Mouse (Mus musculus) MEL (cell line): ENCODE results near the gene Slc9b2. TPM values are rescaled to one million over a fixed set of nuclear protein-coding genes. Genes with fewer than 3 reads are reported as not detected.

Experiments
- DNase-seq: peaks from one replicate; pipeline ENCODE4 v3.0.0; 2011; ENCODE audit warnings: low read depth, low spot score
- H3K27ac ChIP-seq: 2 replicates; pipeline ENCODE4 v1.5.1; 2012; ENCODE audit warnings: low read depth, mild to moderate bottlenecking, control low read depth, low read length, moderate library complexity; ENCODE audit not compliant: control insufficient read depth
- H3K27me3 ChIP-seq, 2 experiments: fragments of 150-350 bp in 1 of 2; sonication (generic) in 1 of 2; 2 replicates each; pipeline ENCODE4 v1.6.1; 2012; ENCODE audit warnings: low read length in 2 of 2, mild to moderate bottlenecking in 2 of 2, improper control_type of control experiment in 1 of 2, moderate library complexity in 1 of 2; ENCODE audit not compliant: insufficient read depth in 2 of 2, control insufficient read depth in 1 of 2
- H3K36me3 ChIP-seq, 2 experiments: 2 replicates each; pipeline ENCODE4 v1.6.1; 2012 to 2014; ENCODE audit warnings: low read length in 2 of 2, improper control_type of control experiment in 1 of 2, inconsistent platforms in 1 of 2, mild to moderate bottlenecking in 1 of 2; ENCODE audit not compliant: insufficient read depth in 2 of 2, control insufficient read depth in 1 of 2
- H3K4me1 ChIP-seq, 2 experiments: fragments of 150-350 bp in 1 of 2; sonication (generic) in 1 of 2; 2 replicates each; pipeline ENCODE4 v1.6.1; 2012; ENCODE audit warnings: low read length in 2 of 2, improper control_type of control experiment in 1 of 2, mild to moderate bottlenecking in 1 of 2; ENCODE audit not compliant: insufficient read depth in 2 of 2, control insufficient read depth in 1 of 2
- H3K4me3 ChIP-seq, 2 experiments: fragments of 150-350 bp in 1 of 2; sonication (generic) in 1 of 2; 2 replicates each; pipeline ENCODE4 v1.5.1; 2012; ENCODE audit warnings: low read depth in 2 of 2, low read length in 2 of 2, mild to moderate bottlenecking in 2 of 2, moderate library complexity in 2 of 2, control low read depth in 1 of 2, improper control_type of control experiment in 1 of 2; ENCODE audit not compliant: control insufficient read depth in 1 of 2, insufficient read depth in 1 of 2
- H3K79me2 ChIP-seq: 2 replicates; pipeline ENCODE4 v1.6.1; 2012; ENCODE audit warnings: mild to moderate bottlenecking, low read length, moderate library complexity; ENCODE audit not compliant: control insufficient read depth, poor library complexity, insufficient read depth
- H3K9ac ChIP-seq: 2 replicates; pipeline ENCODE4 v1.6.1; 2012; ENCODE audit warnings: low read depth, mild to moderate bottlenecking, control low read depth, low read length, moderate library complexity; ENCODE audit not compliant: control insufficient read depth, poor library complexity, severe bottlenecking
- H3K9me3 ChIP-seq: fragments of 150-350 bp; sonication (generic); replicated peaks from 2 replicates; pipeline ENCODE4 v1.6.1; 2012; ENCODE audit warnings: mild to moderate bottlenecking, low read length, improper control_type of control experiment, moderate library complexity; ENCODE audit not compliant: insufficient read depth
- BHLHE40 ChIP-seq: IDR thresholded peaks from 2 replicates; pipeline ENCODE4 v1.6.1; 2012; ENCODE audit warnings: low read depth, mild to moderate bottlenecking, inconsistent platforms, low read length, improper control_type of control experiment, borderline replicate concordance
- CTCF ChIP-seq, 3 experiments: IDR thresholded peaks in 2 of 3; conservative IDR thresholded peaks in 1 of 3; 2 replicates each; pipeline ENCODE4 v1.5.1; 2011 to 2012; ENCODE audit warnings: low read length in 3 of 3, low read depth in 2 of 3, mild to moderate bottlenecking in 2 of 3, improper control_type of control experiment in 1 of 3, inconsistent platforms in 1 of 3, mixed read lengths in 1 of 3, moderate library complexity in 1 of 3; ENCODE audit not compliant: control insufficient read depth in 1 of 3, insufficient read depth in 1 of 3, poor library complexity in 1 of 3, severe bottlenecking in 1 of 3
- ETS1 ChIP-seq: IDR thresholded peaks from 2 replicates; pipeline ENCODE4 v1.6.1; 2012; ENCODE audit warnings: low read depth, mild to moderate bottlenecking, inconsistent platforms, low read length, improper control_type of control experiment, moderate library complexity
- GABPA ChIP-seq: IDR thresholded peaks from 2 replicates; pipeline ENCODE4 v1.6.1; 2012; ENCODE audit warnings: low read depth, mild to moderate bottlenecking, inconsistent platforms, low read length, improper control_type of control experiment, moderate library complexity
- JUND ChIP-seq: IDR thresholded peaks from 2 replicates; pipeline ENCODE4 v1.6.1; 2011; ENCODE audit warnings: low read depth, mild to moderate bottlenecking, improper control_type of control experiment, low read length
- MAFK ChIP-seq: IDR thresholded peaks from 2 replicates; pipeline ENCODE4 v1.6.1; 2011; ENCODE audit warnings: low read depth, mild to moderate bottlenecking, low read length, improper control_type of control experiment, borderline replicate concordance
- MAX ChIP-seq: IDR thresholded peaks from 2 replicates; pipeline ENCODE4 v1.6.1; 2011; ENCODE audit warnings: low read length, improper control_type of control experiment
- MEF2A ChIP-seq: IDR thresholded peaks from 2 replicates; pipeline ENCODE4 v1.6.1; 2014; ENCODE audit warnings: low read depth, mild to moderate bottlenecking, inconsistent platforms, low read length, improper control_type of control experiment; ENCODE audit not compliant: poor library complexity, insufficient replicate concordance, severe bottlenecking; ENCODE audit errors: extremely low read depth
- MXI1 ChIP-seq: IDR thresholded peaks from 2 replicates; pipeline ENCODE4 v1.6.1; 2011; ENCODE audit warnings: mild to moderate bottlenecking, low read depth, low read length, improper control_type of control experiment
- NELFE ChIP-seq: IDR thresholded peaks from 2 replicates; pipeline ENCODE4 v1.6.1; 2011; ENCODE audit warnings: low read depth, low read length, improper control_type of control experiment
- NRF1 ChIP-seq: IDR thresholded peaks from 2 replicates; pipeline ENCODE4 v1.6.1; 2014; ENCODE audit warnings: low read depth, mild to moderate bottlenecking, inconsistent platforms, low read length, improper control_type of control experiment, moderate library complexity; ENCODE audit not compliant: poor library complexity, insufficient read depth, severe bottlenecking
- RCOR1 ChIP-seq: IDR thresholded peaks from 2 replicates; pipeline ENCODE4 v1.6.1; 2012; ENCODE audit warnings: low read depth, mild to moderate bottlenecking, inconsistent platforms, low read length, improper control_type of control experiment
- TAL1 ChIP-seq: IDR thresholded peaks from 2 replicates; pipeline ENCODE4 v1.6.1; 2012; ENCODE audit warnings: mild to moderate bottlenecking, inconsistent platforms, low read length, moderate library complexity, mixed read lengths
- TBP ChIP-seq: IDR thresholded peaks from 2 replicates; pipeline ENCODE4 v1.8.0; 2011; ENCODE audit warnings: low read depth, low read length, improper control_type of control experiment
- UBTF ChIP-seq: IDR thresholded peaks from 2 replicates; pipeline ENCODE4 v1.6.1; 2012; ENCODE audit warnings: low read depth, mild to moderate bottlenecking, inconsistent platforms, low read length, improper control_type of control experiment, moderate library complexity, borderline replicate concordance; ENCODE audit not compliant: insufficient read depth
- ZC3H11A ChIP-seq: IDR thresholded peaks from 2 replicates; pipeline ENCODE4 v1.6.1; 2012; ENCODE audit warnings: low read depth, mild to moderate bottlenecking, inconsistent platforms, low read length, improper control_type of control experiment
- ZKSCAN1 ChIP-seq: IDR thresholded peaks from 2 replicates; pipeline ENCODE4 v1.6.1; 2012; ENCODE audit warnings: low read depth, mild to moderate bottlenecking, inconsistent platforms, low read length, improper control_type of control experiment, moderate library complexity
- polyA plus RNA-seq, 2 experiments: library from polyadenylated mRNA; stranded (reverse) in 1 of 2; unstranded in 1 of 2; fragments of >175 nt in 1 of 2; fragments of >200 nt in 1 of 2; gene quantifications; 2 replicates each; pipeline versions ENCODE4 v1.2.1 to v1.2.4; 2012; ENCODE audit warnings: low replicate concordance in 2 of 2, low read depth in 1 of 2; ENCODE audit not compliant: insufficient read length in 2 of 2, insufficient read depth in 1 of 2, missing spikeins in 1 of 2
- total RNA-seq: library from RNA; depleted of rRNA; stranded (reverse); fragments of 300-350 nt; gene quantifications from 2 replicates; pipeline ENCODE4 v1.2.3, GENCODE M21; 2012

Slc9b2 gene
- total and polyA plus RNA-seq, 3 experiments: 1.0 to 1.3 TPM; not detected in 1

DNA sequence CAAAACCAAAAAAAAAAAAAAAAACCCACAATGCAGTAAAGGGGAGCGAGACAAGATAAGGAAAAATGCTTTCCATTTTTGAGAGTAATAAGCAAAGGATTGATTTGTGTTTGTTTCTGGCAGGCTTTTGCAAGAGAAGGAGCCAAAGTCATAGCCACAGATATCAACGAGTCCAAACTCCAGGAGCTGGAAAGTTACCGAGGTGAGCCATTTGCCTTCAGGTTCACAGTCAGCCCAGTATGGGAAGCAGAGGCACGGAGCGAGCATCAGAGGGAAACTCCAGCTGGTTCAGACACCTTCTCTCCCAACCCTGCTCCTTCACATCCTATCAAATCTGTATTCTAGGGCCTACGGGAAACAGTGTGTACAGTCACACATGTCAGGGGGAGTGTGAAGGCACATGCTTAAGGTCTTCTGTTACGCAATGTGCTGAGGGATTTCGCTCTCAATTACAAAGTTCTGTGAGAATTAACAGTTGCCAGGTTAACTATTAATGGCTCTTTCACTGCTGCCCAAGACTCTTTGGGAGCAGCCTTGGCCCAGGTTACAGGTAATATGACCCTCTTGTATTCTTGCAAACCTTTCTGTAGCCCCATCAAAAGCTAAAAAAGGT, 19.3 kb upstream of the Slc9b2 start:
- H3K4me1 ChIP-seq: no peaks in the 10 kb centered on the region
- TF ChIP-seq MAFK (no peak), NELFE (no peak), TBP (no peak), RCOR1 (no peak), NRF1 (no peak), MAX (no peak), TAL1 (no peak), UBTF (no peak), MXI1 (no peak), GABPA (no peak), JUND (no peak), BHLHE40 (no peak), ZC3H11A (no peak), MEF2A (no peak)
- H3K9ac ChIP-seq: no peak overlapping the region
- no peaks in the 10 kb centered on the region for H3K27me3 ChIP-seq
- DNase-seq: no peak
- H3K27ac ChIP-seq: no peak overlapping the region
- no peak overlapping the region for H3K4me3 ChIP-seq
- no peaks in the 10 kb centered on the region for H3K79me2 ChIP-seq
- no peaks in the 10 kb centered on the region for H3K36me3 ChIP-seq
- no peaks in the 10 kb centered on the region for H3K9me3 ChIP-seq

DNA sequence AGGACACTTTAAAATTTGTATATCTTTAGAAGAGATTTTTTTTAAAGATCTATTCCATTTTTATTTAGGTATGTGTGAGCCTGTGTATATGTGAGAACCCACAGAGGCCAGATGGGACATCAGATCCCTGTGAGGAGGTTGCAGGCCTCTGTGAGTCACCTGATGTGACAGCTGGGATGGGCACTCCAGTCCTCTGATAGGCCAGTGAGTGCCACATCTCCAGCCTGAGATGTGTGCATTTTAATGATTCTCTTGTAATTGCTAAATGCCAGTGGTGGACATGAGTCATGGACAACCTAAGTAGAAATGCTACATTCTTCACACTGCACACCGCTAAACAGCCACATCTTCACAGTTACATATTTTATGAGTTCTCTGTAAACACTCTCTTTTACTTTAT, 18.4 kb upstream of the Slc9b2 start:
- DNase-seq: no peak
- no peaks in the 10 kb centered on the region for H3K36me3 ChIP-seq
- H3K79me2 ChIP-seq: no peaks in the 10 kb centered on the region
- no peaks in the 10 kb centered on the region for H3K27me3 ChIP-seq
- no peak overlapping the region for H3K9ac ChIP-seq
- H3K4me1 ChIP-seq: no peaks in the 10 kb centered on the region
- H3K4me3 ChIP-seq: no peak overlapping the region
- TF ChIP-seq ZKSCAN1 (no peak), ETS1 (no peak), CTCF (IDR thresholded peaks at IDR 0.05 in 2 of 3, conservative IDR thresholded peaks at IDR 0.05 in 1 of 3; ENCODE audit: control insufficient read depth in 1 of 3, insufficient read depth in 1 of 3, low read depth in 2 of 3, low read length in 3 of 3, poor library complexity in 1 of 3, severe bottlenecking in 1 of 3) (no peak)
- H3K9me3 ChIP-seq: no peaks in the 10 kb centered on the region
- H3K27ac ChIP-seq: no peak overlapping the region
